Mouse (Mus musculus) midbrain, embryonic 11.5 days (tissue): Measurements from ENCODE around the gene Ddx56. TPM values are rescaled to one million over a fixed set of nuclear protein-coding genes. Genes with fewer than 3 reads are reported as not detected.

Experiments used
- ATAC-seq: fragments of 200-750 bp; cut with Nextera tagmentation; 2 replicates; pipeline ENCODE4 v1.8.0; 2017; ENCODE audit warnings: moderate TSS enrichment, moderate library complexity; ENCODE audit not compliant: low FRiP score
- DNase-seq: peaks from one replicate; pipeline ENCODE4 v3.0.0; 2015; ENCODE audit warnings: low spot score; ENCODE audit errors: missing footprints
- H3K27ac ChIP-seq: fragments of 300-500 bp; sonication (generic); 2 replicates; pipeline ENCODE4 v1.5.1; 2014; ENCODE audit warnings: low read depth, low read length
- H3K27me3 ChIP-seq: fragments of 300-500 bp; sonication (generic); 2 replicates; pipeline ENCODE4 v1.6.1; 2014; ENCODE audit warnings: mild to moderate bottlenecking, low read length, moderate library complexity, mixed read lengths; ENCODE audit not compliant: control insufficient read depth, insufficient read depth
- H3K36me3 ChIP-seq: fragments of 300-500 bp; sonication (generic); 2 replicates; pipeline ENCODE4 v1.6.1; 2014; ENCODE audit warnings: mild to moderate bottlenecking, low read length, moderate library complexity, mixed read lengths; ENCODE audit not compliant: control insufficient read depth, insufficient read depth
- H3K4me1 ChIP-seq: fragments of 300-500 bp; sonication (generic); 2 replicates; pipeline ENCODE4 v1.6.1; 2014; ENCODE audit warnings: low read length; ENCODE audit not compliant: control insufficient read depth, insufficient read depth
- H3K4me2 ChIP-seq: fragments of 300-500 bp; sonication (generic); 2 replicates; pipeline ENCODE4 v1.6.1; 2014; ENCODE audit warnings: mild to moderate bottlenecking, moderate library complexity
- H3K4me3 ChIP-seq: fragments of 300-500 bp; sonication (generic); 2 replicates; pipeline ENCODE4 v1.5.1; 2014; ENCODE audit warnings: low read depth, low read length
- H3K9ac ChIP-seq: fragments of 300-500 bp; sonication (generic); 2 replicates; pipeline ENCODE4 v1.6.1; 2014; ENCODE audit warnings: low read length
- H3K9me3 ChIP-seq: fragments of 300-500 bp; sonication (generic); 2 replicates; pipeline ENCODE4 v1.6.1; 2016; ENCODE audit warnings: low read length; ENCODE audit not compliant: control insufficient read depth
- WGBS: fragments of 180-500 bp; shearing (Covaris S2); extraction: QIAGEN DNeasy Blood & Tissue Kit; methylation state at CpG from one replicate; pipeline ENCODE4 v1.1.7; 2014; 5-methylcytosine and 5-hydroxymethylcytosine counted together
- polyA plus RNA-seq: library from polyadenylated mRNA; unstranded; fragments of >200 nt; fragmentation: Nextera tagmentation; extraction: Ambion mirVana; gene quantifications from 2 replicates; pipeline ENCODE4 v1.2.1, GENCODE M21; 2014

Ddx56 gene
- polyA plus RNA-seq, result 98.8 and 104 TPM in 2 replicates

DNA sequence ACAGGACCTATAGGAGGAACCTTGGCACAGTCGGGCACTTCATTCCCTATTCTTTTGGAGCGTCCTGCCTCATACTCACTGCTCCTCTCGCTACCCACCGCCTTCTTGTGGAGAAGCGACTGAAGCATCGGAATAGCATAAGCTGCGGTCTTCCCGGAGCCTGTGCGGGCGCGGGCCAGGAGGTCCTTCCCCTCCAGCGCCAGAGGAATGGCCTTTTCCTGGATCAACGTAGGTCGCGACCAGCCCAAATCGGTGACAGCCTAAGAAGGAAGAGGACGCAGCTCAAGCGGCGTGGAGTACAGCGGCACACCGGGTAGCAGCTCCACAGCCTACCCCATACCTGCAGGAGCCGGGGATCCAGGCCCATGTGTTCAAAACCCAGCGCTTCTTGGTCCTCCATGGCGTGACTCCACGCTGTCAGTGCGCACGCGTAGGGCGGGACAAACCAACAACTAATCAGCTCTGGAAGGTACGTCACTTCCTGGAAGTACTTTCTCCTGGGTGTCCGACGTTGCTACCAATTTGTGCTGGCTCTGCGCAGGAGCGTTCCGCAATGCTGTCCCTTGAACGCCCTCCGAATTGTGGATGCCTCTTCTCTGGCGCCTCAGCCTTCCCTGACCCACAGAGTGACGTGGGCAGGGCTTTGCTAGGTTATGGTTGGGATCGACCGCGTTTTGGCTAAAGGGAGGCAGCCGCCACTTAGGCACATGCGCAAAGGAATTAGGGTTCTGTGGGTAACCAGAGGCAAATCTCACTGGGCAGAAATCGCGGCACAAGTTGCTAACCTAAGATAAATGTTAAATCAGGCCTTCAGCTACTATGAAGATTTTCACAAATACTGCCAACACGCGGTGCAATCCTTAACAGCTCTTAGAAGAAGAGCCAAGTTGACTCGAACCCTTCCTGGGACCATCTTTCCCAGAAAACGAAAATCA lies at the start of gene Ddx56:
Gene Ddx56, minus strand, starts transcription at position 453 of the 935 bp plus-strand sequence.
- Histone ChIP-seq H3K4me1 (peaks cover 12% of the 10 kb centered on the region), H3K4me3 (peak within 1 kb of the TSS; percentile 95), H3K9me3 (no peaks in the 10 kb centered on the region), H3K36me3 (peaks cover 37% of the 10 kb centered on the region), H3K27ac (peak within 1 kb of the TSS; percentile 86), H3K9ac (peak within 1 kb of the TSS; percentile 91), H3K4me2 (peak within 1 kb of the TSS; percentile 79), H3K27me3 (no peaks in the 10 kb centered on the region)
- WGBS, result 1% methylated on average over 50 of the region's 50 CpGs
- DNase-seq, result peak; percentile 98
- ATAC-seq, result peak; percentile 97

DNA sequence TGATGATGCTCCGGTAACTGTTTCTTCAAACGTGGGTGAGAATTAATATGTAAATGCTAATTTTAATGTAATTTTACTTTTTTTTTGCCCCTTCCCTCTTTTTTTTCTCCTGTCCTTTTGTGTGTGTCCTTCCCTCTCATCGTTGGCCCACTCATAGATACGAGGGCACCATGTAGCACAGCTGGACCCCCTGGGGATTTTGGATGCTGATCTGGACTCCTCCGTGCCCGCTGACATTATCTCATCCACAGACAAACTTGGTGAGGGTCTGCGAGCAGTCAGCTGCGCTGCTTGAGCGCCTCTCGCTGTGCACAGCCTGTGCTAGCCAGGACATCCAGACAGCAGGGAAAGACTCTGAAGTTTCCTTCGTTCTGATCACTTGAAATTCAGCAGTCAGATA lies 49.2 kb upstream of the Ddx56 start:
- DNase-seq, result peak; percentile 19
- ATAC-seq, result no peak
- Histone ChIP-seq H3K9ac (no peak overlapping the region), H3K27ac (no peak overlapping the region), H3K4me2 (no peak overlapping the region), H3K4me3 (no peak overlapping the region), H3K9me3 (no peaks in the 10 kb centered on the region), H3K36me3 (peaks cover 11% of the 10 kb centered on the region; the same call in 1 of the 2 replicates), H3K27me3 (no peaks in the 10 kb centered on the region), H3K4me1 (no peaks in the 10 kb centered on the region)
- 89% methylated on average over 11 of the region's 11 CpGs for WGBS

DNA sequence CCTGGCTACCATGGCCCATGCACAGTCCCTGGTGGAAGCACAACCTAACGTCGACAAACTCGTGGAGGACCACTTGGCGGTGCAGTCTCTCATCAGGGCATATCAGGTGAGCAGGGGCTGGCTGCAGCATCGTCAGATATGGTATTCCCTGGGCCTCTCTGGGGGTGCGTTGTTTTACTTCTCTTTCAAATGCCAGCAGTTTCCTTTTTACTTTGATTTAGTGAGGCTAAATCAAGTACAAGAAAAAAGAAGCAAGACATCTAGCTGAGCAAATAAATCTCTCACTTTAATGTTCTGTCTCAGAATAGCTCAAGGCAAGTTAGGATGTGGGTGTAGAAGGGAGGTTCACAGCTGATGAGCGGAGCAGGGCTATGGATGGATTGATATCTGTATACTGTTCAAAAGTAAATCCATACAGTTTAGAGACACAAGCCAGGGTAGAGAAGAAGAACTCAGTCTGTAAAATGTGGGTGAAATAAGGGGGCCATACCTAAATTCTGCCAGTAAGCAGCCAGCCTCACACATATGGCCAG lies 46.4 kb upstream of the Ddx56 start:
- Histone ChIP-seq H3K27ac (no peak overlapping the region), H3K4me1 (no peaks in the 10 kb centered on the region), H3K27me3 (no peaks in the 10 kb centered on the region), H3K4me2 (no peak overlapping the region), H3K36me3 (peaks cover 11% of the 10 kb centered on the region; the same call in 1 of the 2 replicates), H3K9me3 (no peaks in the 10 kb centered on the region), H3K9ac (no peak overlapping the region), H3K4me3 (no peak overlapping the region)
- DNase-seq (no peak), ATAC-seq (no peak)
- 92% methylated on average over 7 of the region's 7 CpGs for WGBS

DNA sequence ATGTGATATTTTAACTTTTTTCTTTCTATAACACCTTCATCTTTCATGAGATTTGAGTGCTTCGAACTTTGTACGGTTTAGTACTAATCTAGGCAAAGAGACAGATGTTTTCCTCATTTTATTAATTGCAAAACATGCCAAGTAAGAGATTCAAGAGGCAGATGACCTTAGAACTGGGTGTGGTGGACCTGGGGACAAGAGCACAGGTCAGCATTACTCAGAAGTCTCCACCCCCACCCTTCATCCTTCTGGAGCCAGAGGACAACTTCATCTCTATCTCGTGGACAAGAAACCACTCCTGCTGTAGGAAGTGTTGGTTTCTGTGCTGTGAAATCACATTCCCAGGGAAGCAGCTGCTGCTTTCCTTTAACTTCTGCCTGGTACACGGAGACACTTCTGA lies 40.6 kb upstream of the Ddx56 start:
- Histone ChIP-seq H3K9ac (no peak overlapping the region), H3K36me3 (no peaks in the 10 kb centered on the region; the same call in 1 of the 2 replicates), H3K27me3 (no peaks in the 10 kb centered on the region), H3K27ac (no peak overlapping the region), H3K4me2 (no peak overlapping the region), H3K4me1 (no peaks in the 10 kb centered on the region), H3K4me3 (no peak overlapping the region), H3K9me3 (no peaks in the 10 kb centered on the region)
- DNase-seq (no peak), ATAC-seq (no peak)
- WGBS, result 92% methylated on average over 4 of the region's 4 CpGs

DNA sequence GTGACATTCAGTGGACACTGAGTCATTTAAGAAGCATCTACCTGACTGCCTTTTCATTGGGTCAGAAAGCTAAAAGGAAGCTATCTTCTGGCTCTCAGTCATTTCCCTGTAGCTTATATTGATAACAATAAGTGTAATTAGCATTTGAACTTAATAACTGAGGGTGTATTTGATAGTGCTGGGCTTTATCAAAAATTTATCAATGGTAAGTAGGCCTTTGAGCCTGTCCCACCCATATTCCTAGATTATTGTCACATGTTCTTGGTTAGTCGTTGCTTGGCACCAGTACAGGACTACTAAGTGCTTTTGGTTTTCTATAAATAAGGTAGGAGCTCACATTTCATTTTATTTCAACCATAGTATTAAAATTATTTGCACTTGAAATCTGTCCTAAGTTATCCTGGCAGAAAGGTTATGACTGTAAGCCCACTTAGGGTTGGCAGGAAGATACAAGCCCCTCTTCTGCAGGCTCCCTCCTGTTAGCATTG lies 38.4 kb upstream of the Ddx56 start:
- DNase-seq (no peak), ATAC-seq (no peak)
- whole genome bisulfite sequencing, result 93% methylated on average over 1 of the region's 1 CpGs
- Histone ChIP-seq H3K4me3 (no peak overlapping the region), H3K27me3 (no peaks in the 10 kb centered on the region), H3K27ac (no peak overlapping the region), H3K4me1 (no peaks in the 10 kb centered on the region), H3K4me2 (no peak overlapping the region), H3K9ac (no peak overlapping the region), H3K9me3 (no peaks in the 10 kb centered on the region), H3K36me3 (peaks cover 2% of the 10 kb centered on the region; the same call in 1 of the 2 replicates)

DNA sequence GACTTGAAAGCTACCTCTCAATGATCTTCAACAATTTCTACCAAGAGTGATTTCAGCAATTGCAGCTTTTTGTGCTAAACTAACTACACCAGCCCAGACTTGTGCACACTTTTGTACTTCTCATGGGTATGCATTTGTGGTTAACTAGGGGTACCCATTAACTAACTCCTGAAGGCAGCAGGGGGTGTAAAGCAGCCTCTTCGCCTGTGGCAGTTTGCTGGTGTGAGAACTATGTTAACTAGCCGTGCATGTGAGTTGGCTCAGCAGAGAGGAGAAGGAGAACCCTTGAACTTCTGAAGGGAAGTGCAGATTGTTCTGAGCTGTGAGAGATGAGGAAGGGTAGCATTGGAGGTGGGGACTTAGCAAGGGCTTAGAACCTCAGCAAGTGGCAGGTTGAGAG lies 35.2 kb upstream of the Ddx56 start:
- Histone ChIP-seq H3K27me3 (no peaks in the 10 kb centered on the region), H3K36me3 (peaks cover 8% of the 10 kb centered on the region), H3K27ac (no peak overlapping the region), H3K4me3 (no peak overlapping the region), H3K4me1 (no peaks in the 10 kb centered on the region), H3K9ac (no peak overlapping the region), H3K4me2 (no peak overlapping the region), H3K9me3 (no peaks in the 10 kb centered on the region)
- ATAC-seq, result no peak
- WGBS, result 87% methylated on average over 2 of the region's 2 CpGs
- DNase-seq, result no peak

DNA sequence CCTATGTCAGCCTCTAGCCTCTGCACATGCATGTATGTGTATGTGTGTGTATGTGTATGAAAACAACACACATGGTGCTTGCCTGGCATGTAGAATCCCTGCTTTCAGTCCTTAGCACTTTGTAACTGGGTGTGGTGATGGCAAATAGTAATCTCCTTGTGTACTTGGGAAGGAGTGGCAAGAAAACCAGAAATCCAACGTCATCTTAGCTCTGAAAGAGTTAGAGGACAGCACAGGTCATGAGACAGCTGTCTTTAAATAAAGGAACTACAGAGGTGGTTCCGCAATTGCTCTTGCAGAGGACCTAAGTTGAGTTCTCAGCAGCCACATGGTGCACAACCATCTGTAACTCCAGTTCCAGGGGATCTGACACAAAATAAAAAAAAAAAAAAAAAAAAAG lies 31.9 kb upstream of the Ddx56 start:
- DNase-seq (no peak), ATAC-seq (no peak)
- Histone ChIP-seq H3K27me3 (no peaks in the 10 kb centered on the region), H3K27ac (no peak overlapping the region), H3K9ac (no peak overlapping the region), H3K4me3 (no peak overlapping the region), H3K4me1 (no peaks in the 10 kb centered on the region), H3K36me3 (peaks cover 11% of the 10 kb centered on the region), H3K9me3 (no peaks in the 10 kb centered on the region), H3K4me2 (no peak overlapping the region)
- WGBS, result 91% methylated on average over 2 of the region's 2 CpGs

DNA sequence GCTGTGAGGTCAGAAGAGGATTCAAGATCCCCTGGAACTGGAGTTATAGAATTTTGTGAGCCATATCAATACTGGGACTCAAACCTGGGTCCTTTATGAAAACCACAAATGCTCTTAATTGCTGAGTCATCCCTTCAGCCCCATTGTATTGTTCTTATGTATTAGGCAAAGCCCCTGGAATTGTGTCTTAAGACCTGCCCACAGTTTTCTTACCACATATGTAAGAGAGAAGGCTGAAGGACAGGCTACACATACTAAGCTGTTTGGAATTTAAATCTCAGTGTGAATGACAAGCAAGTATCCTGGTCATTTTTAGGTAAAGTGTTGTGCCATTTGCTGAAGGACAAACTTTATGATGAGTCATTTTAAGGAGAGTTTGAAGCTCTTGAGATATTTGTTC lies 28.5 kb upstream of the Ddx56 start:
- Histone ChIP-seq H3K36me3 (peaks cover 10% of the 10 kb centered on the region), H3K9me3 (no peaks in the 10 kb centered on the region), H3K4me1 (peaks cover 2% of the 10 kb centered on the region; the same call in 1 of the 2 replicates), H3K9ac (no peak overlapping the region), H3K4me3 (no peak overlapping the region), H3K27me3 (no peaks in the 10 kb centered on the region), H3K4me2 (no peak overlapping the region), H3K27ac (no peak overlapping the region)
- no peak for ATAC-seq
- no peak for DNase-seq

DNA sequence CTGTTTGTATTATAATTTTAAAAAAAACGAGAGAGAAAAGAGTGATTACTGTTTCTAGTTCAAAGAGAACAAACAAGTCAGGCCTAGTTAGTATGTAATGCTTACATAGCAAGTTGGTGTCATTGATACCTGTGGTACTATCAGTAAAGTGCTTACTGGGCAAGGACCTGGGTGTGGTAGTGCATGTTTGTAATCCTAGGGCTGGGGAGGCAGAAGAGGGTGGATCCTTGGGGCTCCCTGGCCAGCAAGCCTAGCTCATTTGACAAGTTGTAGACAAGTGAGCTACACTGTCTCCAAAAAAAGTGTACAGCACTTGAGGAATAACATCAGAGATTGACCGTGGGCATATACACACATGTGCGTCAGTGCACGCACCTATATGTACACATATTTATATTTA lies 27.1 kb upstream of the Ddx56 start:
- no peaks in the 10 kb centered on the region; the same call in 1 of the 2 replicates for H3K27me3 ChIP-seq
- 91% methylated on average over 4 of the region's 4 CpGs for WGBS

More for the DNA sequence above, 27.1 kb upstream of the Ddx56 start:
- no peaks in the 10 kb centered on the region for H3K9me3 ChIP-seq
- H3K4me3 ChIP-seq, result no peak overlapping the region
- H3K9ac ChIP-seq, result no peak overlapping the region
- DNase-seq, result no peak
- H3K4me2 ChIP-seq, result no peak overlapping the region
- H3K4me1 ChIP-seq, result peaks cover 5% of the 10 kb centered on the region; the same call in 1 of the 2 replicates
- peaks cover 9% of the 10 kb centered on the region for H3K36me3 ChIP-seq
- ATAC-seq, result no peak
- H3K27ac ChIP-seq, result no peak overlapping the region
